Mouse (Mus musculus) lung, postnatal 0 days (tissue): ENCODE measurements around the gene Oser1.

Experiments used
- CTCF ChIP-seq: IDR thresholded peaks from 2 replicates; pipeline ENCODE4 v1.5.1; 2016; ENCODE audit warnings: antibody characterized with exemption, mild to moderate bottlenecking
- EP300 ChIP-seq: IDR thresholded peaks from 2 replicates; pipeline ENCODE4 v1.6.1; 2016; ENCODE audit warnings: antibody characterized with exemption, mild to moderate bottlenecking, control low read depth

DNA sequence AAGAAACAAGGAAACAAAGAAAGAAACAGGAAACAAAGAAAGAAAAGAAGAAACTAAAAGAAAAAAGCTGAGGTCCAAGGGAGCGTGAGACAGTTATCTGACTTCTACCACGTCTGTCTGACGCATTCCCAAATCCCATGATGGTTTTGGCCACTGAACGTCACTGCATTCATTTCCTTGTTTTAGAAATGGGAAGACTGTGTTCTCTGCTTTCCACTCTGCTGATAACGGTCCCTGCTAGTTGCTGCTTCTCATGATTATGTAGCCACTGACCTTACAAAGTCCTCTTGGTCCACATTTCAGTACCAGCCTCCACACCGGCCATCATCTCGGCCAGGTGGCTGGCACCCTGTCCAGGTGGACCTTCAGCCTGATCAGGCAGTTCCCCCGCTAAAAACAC, 25.3 kb downstream of the Oser1 start:
- no peak for TF ChIP-seq CTCF
- no peak for TF ChIP-seq EP300
